Mouse (Mus musculus) kidney, postnatal 36 days (tissue): Measurements from ENCODE around the gene Dpf1.

Experiments
- DNase-seq, 2 experiments: peaks; one replicate each; pipeline ENCODE4 v3.0.0; 2021 to 2022; ENCODE audit warnings: mixed read lengths in 2 of 2

Dpf1 gene

DNA sequence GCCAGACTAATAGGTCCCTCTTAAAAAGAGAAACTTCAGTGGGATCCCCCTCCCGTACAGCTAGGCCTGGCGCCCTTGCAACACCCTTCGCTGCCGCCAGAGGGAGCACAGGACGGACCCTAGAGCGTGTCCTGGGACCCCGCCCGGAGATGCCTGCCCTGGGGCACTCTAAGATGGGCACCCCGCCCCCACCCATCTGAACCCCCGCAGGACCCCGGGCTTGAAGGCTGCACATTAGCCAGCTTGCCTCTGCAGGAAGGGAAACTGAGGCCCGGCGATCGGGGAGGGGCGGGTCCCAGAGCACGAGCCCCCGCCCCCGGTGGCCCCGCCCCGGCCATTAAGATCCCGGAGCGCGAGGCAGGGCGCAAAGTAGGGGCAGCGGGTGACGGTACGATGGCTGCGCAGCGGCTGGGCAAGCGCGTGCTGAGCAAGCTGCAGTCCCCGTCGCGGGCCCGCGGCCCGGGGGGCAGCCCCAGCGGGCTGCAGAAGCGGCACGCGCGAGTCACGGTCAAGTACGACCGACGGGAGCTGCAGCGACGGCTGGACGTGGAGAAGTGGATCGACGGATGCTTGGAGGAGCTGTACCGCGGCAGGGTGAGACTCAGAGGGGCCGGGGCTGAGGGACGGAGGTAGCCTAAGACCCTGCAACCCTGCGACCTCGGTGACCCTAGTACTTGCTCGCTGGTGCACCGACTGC lies 14.7 kb upstream of the Dpf1 start, which contains the start of gene Ppp1r14a:
TSS of gene Ppp1r14a (plus strand) at position 367 of the 697 bp plus-strand sequence.
- peak; percentile 60 to 86 for DNase-seq

DNA sequence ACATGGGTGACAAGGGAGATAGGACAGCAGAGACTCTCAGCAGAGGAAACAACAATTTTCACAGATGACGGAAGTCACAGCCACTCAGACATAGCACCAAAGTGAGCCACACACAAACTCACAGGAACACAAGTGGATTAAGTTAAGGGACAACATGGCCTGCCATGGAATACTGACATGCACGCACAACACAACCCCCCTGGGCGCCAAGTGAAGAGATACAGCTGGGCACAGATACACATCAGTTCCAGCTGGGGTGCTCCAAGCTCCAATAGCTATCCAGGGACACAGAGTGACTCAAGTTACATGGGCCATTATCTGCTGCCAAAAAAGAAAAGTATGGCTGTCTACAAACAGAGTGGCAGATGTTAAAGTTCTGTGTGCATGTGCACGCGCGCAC lies 13.9 kb upstream of the Dpf1 start:
- DNase-seq = no peak

DNA sequence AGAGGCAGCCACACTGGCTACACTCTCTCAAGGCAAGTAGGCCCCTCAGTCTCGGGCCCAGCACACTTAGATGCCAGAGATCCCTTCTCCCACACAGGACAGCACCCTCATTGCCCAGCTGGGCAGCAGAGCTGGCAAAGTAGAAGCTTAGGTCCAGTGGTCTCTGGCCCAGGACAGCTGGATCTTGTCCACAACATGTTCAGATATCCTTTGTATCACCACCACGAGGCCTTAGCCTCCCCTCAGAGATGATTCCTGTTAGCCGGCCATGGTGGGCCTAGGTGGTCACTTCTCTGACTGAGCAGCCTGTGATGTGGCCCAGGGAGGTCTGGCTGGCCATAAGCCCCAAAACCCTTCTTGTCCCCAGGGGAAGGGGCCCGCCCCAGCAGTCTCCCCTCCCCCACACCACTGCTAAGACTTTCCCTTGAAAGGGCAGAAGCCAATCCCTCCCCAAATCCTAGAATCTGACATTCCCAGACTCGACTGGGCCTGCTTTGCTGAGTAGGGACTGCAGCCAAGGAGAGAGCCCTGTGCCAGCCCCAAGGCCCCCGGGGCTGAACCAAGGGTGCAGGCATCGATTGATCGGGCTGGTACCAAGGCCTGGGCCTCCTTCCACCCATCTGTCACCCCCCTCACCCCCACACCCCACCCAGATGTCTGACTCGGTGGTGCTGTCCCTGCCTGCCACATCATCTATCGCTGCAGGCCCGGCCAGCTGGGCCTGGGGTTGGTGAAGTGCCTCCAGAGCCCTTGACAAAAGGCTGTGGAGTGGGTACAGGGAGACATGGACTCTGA lies 12.9 kb upstream of the Dpf1 start:
- no peak for DNase-seq

DNA sequence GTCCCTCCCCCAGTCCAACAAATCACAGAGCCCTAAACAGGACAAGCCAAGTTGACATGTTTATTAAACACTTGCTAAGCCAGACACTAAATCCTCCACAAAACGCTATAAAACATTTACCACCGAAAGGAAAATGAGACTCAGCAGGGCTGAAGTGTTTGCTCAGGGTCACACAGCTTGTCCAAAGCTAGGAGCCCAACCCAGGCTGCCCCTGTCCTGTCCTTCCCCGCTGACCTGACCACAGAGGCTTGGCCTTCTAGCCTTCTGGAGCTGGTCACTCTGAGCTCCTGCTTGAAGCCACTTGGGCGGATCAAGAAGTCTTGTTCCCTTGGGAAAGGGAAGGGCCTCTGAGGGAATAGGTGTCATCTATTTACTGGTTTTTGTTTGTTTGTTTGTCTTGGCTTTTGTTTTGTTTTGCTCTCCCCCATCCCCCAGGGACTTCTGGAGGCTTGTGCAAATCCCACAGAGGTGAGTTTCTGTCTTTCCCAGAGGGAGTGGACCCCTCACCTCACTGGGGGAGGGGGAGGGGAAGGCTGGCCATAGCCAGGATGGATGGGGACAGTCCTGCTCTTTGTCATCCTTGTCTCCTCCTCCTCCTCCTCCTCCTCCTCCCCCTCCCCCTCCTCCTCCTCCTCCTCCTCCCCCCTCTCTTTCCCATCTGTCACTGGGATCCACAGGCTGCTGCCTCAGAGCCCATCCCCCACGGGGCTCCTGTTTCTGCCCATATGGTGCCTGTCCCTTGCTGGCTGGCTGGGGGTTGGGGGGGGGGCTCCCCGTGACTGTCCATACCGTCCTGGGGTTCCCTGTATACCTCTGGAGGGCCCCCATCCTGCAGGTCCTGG lies 11.9 kb upstream of the Dpf1 start:
- DNase-seq = peak; percentile 35 to 54

DNA sequence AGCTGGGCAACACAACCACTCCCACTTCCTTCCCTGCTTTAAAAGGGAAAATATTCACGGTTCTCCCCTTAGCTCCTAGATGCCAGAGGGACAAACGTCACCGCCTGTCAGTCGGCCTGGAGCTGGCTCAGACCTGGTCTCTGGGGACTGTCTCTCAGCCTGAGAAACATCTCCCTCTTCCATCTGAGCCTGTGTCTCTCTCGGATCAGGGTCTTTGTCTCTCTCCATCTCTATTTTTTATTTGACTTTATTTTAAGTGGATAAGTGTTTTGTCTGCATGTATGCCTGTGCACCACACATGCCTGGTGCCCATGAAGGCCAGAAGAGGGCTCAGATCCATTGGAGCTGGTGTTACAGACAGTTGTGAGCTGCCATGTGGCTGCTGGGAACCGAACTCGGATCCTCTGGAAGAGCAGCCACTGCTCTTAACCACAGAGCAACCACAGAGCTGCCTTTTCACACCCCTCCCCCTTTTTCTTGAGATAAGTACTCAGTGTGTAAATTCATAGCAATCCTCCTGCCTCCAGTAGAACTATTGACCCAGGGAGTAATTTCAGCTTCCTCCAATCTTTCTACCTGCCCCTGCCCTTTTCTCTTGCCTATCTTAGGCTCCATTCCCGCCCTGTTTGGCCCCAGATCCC lies 11.2 kb upstream of the Dpf1 start:
- DNase-seq = peak in 1 of 2 experiments; percentile 29

DNA sequence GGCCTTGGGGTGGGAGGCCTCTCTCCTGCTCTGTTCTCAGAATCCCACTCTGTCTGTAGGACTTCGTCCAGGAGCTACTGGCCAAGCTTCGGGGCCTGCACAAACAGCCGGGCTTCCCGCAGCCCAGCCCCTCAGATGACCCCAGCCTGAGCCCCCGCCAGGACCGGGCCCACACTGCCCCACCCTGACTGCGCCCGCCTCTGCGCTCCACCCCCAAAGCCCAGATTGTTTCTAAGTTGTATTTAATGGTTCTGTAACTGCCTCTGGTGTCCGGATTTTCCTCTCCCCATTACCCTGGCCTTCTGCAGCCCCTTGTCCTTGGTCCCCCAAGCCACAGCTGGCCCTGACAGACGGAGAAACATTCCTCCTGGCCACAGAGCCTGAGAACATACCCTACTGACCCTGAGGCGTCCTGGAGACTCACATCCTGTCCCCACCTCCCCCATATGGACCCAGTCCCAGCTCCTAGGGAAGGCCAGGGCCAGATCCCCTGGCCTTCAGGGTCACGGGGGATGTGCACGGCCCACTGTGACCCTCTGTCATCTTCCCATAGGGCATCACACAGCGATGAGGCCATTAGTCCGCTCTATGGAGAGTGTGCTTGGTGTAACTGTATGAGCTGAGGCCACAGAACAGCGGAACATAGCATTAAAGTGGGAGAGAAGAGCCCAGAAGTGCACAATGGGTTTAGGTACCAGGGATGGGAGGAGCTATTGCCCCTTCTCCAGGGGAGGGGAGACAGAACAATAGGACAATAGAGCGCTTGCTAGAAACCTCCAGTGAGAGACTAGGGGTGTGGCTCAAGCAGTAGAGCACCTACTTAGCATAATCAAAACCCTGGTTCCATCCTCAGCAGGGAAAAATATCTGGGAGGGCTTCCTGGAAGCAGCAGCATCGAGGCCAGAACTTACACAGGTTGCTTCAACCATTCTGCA lies 10.4 kb upstream of the Dpf1 start:
- DNase-seq = peak; percentile 47 to 49

DNA sequence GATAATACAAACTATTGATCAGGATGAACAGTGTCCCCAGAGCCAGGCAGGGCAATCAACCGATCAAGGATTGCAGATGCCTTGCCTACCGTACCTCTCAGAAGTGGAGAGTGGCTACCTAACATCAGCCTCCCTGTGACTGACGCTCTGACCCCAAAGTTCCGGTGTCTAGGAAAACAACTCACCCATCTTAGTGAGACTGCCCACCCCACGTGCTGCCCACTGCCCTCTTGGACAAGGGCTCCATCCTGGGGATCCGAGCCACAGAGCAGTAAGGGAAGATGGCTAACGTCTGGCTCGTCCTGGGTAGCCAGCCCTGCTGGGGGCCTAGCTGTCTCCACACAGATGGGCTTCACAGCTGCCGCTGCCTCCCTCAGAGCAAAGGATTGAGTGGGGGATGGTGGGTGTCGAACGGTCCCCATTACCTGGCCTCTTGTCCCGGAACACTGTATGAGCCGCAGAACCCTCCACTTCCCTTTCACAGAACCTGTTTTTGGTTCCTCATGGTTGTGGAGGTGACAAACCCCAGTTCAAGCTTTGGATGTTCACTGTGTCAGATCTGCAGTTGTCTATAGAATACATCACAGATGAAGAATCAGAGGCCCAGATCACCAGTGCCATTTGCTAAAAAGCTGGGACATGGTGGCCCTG lies 9.5 kb upstream of the Dpf1 start:
- no peak for DNase-seq

DNA sequence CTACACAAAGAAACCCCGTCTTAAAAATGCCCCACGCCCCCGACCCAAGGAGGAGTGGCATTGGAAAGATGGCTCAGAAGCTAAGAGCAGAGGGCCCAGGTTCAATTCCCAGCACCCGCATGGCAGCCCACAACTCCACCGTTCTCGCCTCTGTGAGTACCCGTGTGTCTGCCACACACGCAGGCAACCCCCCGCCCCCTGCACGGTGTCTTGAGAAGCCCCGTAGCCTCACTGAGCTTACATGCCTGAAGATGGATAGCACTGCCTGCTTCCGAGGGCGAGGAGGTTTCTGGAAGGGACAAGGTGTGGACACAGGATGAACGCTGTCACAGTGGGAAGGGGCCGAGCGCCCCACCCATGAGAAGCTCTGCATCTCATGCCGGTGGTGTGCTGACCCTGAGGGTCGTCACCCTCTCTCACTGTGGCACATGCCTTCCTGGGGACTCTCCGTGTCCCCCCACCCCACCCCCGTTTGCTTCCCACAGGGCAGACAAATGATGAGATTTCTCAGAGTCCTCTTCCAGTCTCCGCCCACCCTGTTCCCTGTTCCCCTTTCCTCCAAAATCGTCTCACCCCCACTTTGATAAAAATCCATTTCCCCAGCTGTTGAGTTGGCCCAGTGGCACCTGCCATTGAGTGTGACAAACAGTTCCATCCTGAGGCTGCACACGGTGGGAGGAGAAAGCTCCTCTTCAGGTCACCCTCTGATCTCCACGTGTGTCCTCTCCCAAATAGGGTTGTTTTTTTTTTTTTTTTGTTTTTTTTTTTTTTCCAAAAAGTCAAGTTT lies 7.7 kb upstream of the Dpf1 start:
- DNase-seq = no peak

DNA sequence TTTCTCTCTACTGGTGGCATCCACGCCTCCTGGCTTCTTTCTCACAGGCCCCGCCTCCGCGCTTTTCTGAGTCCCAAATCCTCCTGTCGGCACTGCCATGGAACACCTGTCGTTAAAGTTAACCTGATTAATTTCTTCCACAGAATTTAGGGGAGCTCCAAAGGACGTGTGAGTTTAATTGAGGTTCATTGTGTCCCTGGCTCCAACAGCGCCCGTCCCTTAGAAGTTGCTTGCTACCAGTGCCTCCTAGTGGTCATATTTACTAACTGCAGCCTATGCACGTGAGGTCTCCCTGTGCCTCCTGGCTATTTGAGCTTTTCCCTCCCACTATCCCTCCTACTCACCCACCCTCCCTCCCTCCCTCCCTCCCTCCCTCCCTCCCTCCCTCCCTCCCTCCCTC lies 6.8 kb upstream of the Dpf1 start:
- DNase-seq = peak; percentile 78 to 81

DNA sequence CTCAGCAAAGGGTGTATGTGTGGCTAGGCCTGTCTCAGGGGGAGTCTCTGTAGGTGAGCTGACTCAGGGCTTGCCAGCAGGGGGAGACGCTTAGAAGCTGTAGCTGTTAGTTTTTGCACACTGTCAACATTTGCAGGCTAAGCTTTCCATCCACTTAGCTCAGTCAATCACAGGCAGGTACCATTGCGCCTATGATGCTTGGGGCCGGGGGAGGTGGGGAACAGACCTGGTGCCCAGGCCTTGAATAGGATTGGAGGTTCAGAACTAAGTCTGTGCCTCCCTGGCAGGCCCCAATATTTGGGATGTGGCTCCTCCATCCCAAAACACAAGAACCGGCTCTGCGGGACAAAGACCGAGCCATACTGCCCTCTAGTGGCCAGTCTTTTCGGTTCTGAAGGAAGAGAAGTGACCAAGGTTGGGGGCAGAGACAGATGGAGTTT lies 2.6 kb upstream of the Dpf1 start:
- peak; percentile 59 to 84 for DNase-seq

DNA sequence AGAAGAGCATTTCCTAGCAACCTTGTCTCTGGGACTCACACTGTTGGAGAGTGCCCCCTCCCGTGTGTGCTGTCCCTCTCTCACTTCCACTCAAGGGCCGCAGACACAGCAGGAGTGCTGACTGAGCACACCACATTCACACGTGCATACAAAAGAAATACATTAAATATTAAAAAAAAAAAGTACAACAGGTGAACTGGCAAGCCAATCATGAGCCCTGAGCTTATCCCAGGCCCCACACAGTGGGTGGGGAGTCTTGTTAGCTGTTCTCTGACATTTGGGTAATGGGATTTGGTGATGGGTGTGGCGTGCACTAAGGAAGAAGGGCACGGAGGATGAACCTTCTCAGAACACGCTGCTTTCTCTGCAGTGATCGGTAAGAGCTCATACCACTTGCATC lies 1.1 kb upstream of the Dpf1 start:
- DNase-seq = no peak

DNA sequence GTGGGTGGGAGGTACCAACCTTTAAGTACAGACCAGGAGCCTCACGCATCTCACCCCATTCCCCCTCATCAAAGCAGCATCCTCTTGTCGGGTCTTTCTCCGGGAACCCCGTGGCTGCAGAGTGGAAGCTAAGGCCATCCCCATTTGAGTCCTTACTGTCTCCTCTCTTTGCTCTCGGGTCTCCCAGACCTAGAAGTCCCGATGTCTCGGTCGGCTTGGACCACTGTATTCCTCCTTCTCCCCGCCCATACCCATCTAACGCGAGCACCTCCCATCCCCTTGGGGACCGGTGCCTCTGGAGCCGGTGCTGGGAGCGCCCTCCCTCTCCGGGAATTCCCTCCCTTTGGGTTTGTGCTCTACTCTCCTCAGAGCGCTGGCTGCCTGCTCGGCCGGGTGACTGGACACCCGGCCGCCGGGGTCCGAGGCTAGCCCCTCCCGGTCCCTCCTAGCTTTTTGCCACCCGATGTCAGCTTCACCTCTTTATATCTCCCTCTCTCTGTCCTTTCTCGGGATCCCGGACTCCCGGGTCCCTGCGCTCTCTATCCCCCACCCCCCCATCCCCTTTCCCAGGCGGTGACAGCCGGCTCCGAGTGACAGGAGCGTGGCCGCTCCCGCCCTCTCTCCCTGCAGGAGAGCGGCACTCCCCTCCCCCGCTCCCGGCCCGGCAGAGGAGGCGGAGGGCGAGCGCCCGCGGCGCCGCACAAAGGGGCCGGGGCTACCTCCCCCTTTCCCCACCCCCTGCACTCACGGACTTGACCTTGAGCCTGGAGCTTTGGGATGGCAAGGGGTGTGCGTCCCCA lies 912 bp downstream of the Dpf1 start:
- no peak for DNase-seq

DNA sequence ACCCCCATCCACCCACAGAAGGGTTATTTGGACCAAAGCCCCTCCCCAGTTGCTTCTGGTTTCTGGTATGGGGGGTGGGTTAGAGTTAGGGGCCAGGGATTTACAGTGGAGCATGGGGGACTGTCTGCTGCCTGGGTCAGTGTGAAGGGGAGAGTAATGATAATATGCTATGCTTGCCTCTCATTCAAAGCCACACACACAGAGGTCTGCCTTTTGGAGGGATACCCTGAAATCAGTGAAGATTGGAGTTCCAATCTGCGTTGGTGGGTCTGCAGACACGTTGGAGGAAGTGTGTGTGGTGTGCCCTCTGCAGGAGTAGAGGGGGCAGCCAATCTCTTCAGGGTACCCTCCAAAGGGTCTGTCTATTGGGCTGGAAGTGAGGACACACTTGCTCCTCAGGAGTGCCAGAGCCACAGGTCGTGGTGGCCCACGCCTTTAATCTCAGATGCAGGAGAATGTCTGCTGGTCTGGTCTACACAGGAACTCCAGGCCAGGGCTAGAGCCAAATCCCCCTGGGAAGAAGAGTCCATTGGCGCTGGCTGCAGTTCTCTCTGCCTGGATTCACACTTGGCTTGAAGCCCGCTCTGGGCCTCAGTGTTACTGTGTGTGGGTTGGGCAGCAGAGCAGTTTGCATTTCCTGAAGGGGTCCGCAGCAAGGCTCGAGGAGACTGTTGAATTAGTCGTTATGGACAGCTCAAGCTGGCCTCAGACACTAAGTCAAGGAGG lies 1.7 kb downstream of the Dpf1 start:
- DNase-seq = no peak

DNA sequence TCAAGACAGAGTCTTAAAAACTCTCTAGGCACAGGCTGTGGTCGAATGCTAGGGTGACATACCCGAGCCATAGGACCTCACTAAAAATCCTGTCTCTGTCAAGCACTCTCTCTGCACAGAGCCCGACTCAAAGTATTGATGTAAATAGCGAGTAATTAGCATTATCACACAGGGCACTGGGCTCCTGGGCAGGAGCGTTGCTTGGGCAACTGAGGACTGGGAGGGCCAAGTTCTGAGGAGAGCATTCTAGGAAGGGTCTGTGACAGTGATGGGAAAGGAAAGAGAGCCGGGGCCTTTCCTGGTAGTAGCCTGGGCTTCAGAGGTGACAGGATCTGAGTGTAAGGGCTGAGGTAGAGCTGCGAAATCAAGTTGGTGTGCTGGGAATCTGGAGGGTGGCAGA lies 2.4 kb downstream of the Dpf1 start:
- no peak for DNase-seq

DNA sequence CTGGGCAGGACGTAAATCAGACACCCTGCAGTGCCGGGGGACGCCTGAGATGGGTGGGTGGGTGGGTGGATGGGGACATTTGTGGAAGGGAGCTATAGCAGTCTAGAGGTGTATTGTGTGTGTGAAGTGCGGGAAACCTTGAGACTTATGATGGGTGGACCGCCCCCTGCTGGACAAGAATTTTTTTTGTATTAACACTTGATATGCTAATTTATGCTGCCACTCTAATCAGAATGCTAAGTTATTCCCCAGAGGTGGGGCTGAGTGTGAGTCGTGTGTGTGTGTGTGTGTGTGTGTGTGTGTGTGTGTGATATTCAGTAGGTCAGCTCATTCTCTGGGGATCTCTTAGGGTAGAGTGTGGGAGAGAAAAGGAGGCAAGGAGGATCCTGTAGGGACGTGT lies 2.9 kb downstream of the Dpf1 start:
- peak; percentile 42 to 63 for DNase-seq

DNA sequence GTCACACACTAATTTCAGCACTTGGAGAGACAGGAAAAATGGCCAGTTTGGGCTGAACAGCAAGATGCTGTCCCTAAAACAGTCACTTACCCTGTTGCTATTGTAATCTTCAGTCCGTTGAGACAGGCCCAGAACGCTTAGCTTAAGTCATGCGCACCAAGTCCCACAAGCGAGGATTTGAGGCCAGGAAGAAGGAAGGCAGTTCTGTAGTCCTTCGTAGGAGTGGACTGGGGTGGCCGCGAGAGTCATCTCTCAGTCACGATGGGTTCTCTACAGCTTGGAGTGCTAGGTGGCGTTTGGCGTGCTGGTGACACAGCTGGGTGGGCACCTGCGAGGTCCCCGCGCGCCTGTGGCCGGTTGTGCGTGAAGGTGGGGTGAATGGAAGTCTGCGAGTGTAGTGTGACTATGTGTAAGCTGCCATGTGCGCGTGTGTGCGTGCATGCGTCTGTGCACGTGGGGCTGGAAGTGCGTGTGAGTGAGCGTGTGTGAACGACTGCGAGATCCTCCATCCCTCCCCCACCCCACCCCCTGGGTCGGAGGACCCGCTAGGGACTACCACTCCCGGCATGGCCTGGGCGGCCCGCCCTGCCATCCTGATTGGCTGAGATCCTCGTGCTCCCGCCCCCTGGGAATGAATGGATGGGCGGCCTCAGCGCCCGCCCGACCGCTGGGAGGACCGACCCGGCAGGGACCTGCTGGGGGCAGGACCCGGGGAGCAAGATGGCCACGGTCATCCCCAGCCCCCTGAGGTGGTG lies 3.8 kb downstream of the Dpf1 start:
- DNase-seq = peak; percentile 92 to 94

DNA sequence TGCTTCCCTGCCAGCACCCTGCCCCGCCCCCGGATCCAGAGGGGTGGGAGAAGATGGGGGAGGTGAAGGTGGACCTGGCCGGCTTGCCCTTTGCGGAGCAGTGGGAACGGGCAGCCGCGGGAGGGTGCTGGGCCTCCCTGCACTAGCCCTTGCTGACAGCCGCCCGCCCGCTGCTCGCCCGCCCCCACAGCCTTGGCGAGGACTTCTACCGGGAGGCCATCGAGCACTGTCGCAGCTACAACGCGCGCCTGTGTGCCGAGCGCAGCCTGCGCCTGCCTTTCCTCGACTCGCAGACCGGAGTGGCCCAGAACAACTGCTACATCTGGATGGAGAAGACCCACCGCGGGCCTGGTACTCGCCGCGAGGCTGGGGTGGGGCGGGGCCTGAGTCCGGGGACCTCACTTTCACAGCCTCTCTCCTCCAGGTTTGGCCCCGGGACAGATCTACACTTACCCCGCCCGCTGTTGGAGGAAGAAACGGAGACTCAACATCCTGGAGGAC lies 5.5 kb downstream of the Dpf1 start:
- peak; percentile 38 to 65 for DNase-seq

DNA sequence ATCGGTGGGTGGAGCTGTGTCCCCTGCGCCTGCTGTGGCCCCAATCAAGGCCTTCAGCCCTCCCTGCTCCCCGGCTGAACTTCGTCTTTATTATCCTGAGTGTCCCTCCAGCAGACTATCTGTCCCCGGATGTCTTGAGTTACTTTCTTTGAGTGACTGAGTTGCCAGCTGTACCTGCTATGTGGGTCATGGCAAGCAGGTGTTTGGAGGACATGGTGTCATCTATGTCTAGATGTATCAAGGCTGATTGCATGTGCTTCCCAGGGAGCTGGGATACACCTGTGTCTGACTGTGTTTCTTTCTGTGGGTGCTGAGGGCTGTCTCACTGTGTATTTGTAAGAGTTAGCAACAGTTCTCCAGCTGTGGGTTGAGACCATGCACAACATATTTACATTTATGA lies 6.0 kb downstream of the Dpf1 start:
- no peak for DNase-seq
